Mouse (Mus musculus): ENCODE data around the gene Rps27. TPM values are rescaled to one million over a fixed set of nuclear protein-coding genes. Genes with fewer than 3 reads are reported as not detected.

The Rps27 gene
- polyA plus RNA-seq, 1 experiment from 2014 or later: 1,168 TPM

DNA sequence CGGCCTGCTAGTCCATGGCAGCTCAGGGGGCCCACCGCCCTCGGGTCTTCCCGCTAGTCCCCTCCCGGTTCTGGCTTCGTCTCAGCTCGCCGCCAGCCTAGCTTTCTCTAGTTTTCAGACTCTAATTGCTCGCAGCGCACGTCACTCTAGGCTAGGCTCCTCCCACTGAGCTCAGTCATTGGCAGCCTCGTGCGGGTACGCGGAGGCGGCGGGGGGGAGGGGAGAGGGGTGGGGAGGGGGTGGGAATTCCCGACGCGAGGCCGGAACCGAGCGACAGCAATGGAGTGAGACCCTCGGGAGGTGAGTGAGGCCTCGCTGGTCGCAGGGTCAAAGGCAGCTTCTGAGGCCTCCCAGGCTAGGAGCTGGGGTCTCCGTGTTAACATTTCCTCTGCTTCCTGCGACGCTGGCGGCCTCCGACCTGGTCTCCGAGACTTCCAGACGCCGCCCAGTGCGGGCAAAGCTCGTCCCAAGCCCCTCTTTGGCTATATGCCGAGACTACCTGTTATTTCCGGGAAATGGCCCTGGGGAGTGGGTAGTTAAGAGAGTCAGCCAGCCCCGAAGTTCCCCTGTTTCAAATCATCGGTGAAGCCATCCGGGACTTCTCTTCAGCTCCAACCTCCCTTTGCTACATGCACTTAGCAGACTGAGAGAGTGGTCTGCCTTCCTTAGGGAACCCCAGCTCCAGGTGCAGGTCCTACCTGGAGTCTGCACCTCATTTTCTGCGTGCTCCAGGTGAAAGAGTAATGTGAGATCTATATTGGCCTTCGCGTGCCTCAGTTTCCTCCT is 34.7 kb upstream of the Rps27 start, which contains the start of gene Slc39a1:
Gene Slc39a1 (plus strand): TSS at position 213 of the 786 bp plus-strand sequence.
- peak; percentile 94 for DNase-seq (ENCODE audit: low spot score)
- H3K36me3 ChIP-seq: peaks cover 25% of the 10 kb centered on the region
- peak within 1 kb of the TSS; percentile 93 for H3K27ac ChIP-seq
- under 1% methylated on average over 38 of the region's 44 CpGs for whole genome bisulfite sequencing
- H3K4me1 ChIP-seq: peaks cover 28% of the 10 kb centered on the region
- H3K4me3 ChIP-seq: peak within 1 kb of the TSS; percentile 72
- no peaks in the 10 kb centered on the region for H3K27me3 ChIP-seq (ENCODE audit: low read depth, poor library complexity, severe bottlenecking)
- H3K9me3 ChIP-seq (replicated peaks): no peaks in the 10 kb centered on the region

DNA sequence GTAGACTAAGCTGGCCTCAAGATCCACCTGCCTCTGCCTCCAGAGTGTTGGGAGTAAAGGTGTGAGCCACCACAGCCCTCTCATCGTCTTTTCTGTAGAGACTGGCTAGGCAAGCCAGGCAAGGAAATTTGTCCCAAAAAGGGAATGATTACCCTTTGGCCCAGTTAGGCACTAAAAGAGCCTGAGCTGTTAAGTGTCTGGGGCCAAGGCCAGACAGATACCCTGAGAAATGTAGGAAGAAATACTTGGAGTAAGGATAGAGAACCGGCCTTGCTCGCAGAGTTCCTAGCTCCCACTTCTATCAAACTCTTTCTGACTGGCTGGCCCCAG is 34.1 kb upstream of the Rps27 start:
- Histone ChIP-seq H3K36me3 (peaks cover 25% of the 10 kb centered on the region), H3K27me3 (ENCODE audit: low read depth, poor library complexity, severe bottlenecking) (no peaks in the 10 kb centered on the region), H3K27ac (peak overlapping the region; percentile 93), H3K9me3 (replicated peaks) (no peaks in the 10 kb centered on the region), H3K4me3 (peak overlapping the region; percentile 72), H3K4me1 (peaks cover 34% of the 10 kb centered on the region)
- DNase-seq (ENCODE audit: low spot score): no peak
- under 1% methylated on average over 3 of the region's 3 CpGs for WGBS

DNA sequence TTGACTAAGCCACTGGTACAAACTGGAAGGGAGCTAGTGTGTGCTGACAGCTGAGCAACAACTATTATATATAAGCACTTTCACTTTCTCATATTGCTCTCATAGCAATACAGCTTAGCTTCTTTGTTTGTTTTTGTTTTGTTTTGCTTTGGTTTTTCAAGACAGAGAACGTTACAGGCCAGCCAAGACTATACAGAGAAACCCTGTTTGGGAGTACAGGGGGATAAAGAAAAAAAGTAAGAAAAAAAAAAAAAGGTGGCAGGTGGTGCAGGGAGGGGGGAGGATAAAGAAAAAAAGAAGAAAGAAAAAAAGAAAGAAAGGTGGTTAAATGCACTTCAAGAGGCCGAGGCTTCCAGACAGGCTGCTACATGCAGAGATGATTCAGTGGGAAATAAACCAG is 32.0 kb upstream of the Rps27 start:
- Histone ChIP-seq H3K4me3 (no peak overlapping the region), H3K27ac (no peak overlapping the region), H3K27me3 (ENCODE audit: low read depth, poor library complexity, severe bottlenecking) (peaks cover 7% of the 10 kb centered on the region; the same call in 1 of the 2 replicates), H3K36me3 (peaks cover 11% of the 10 kb centered on the region), H3K9me3 (replicated peaks) (no peaks in the 10 kb centered on the region), H3K4me1 (peaks cover 41% of the 10 kb centered on the region)
- WGBS: 93% methylated on average over 2 of the region's 2 CpGs
- no peak for DNase-seq (ENCODE audit: low spot score)

DNA sequence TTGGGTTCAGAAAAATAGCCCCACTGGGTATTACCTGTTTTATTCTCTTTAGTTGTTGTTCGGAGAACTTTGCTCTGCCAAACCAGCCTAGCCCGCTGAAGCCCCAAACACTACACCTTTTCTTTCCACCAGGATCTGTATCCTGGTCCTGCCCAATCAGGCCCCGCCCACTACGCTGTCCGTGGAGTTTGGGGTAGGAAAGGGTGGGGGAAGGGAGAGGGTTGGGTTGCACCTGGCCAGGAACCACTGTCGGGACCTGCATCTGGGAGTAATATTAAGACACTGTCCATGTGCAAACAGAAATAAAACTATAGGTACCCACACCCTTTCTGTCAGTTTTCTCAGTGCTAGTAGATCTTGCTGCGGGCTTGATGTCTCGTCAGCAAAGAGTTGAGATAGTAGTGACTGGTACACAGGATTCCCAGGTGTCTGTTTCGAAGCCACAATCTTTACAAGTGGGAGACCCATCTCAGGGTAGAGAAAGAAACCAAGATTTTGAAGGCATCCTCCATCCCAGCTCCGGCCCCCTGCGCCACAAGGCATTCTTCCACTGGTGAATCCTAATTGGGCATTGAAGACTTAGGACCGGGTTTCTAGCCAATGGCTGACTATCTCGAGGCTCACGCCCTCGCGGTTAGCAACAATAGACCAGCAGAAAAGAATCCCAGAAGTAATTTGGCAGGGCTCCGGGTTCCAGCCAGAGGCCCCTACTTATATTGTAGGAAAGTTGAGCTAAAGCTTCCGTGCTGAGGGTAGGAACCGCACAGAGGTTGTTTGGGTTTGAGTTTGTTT is 29.7 kb upstream of the Rps27 start, which contains the start of gene Creb3l4:
Gene Creb3l4 (minus strand): TSS at position 529 of the 792 bp plus-strand sequence.
- DNase-seq (ENCODE audit: low spot score): peak; percentile 70
- WGBS: 5% methylated on average over 19 of the region's 19 CpGs
- Histone ChIP-seq H3K27ac (peak within 1 kb of the TSS; percentile 84), H3K4me1 (peaks cover 27% of the 10 kb centered on the region), H3K9me3 (replicated peaks) (no peaks in the 10 kb centered on the region), H3K4me3 (peak within 1 kb of the TSS; percentile 52), H3K36me3 (no peaks in the 10 kb centered on the region), H3K27me3 (ENCODE audit: low read depth, poor library complexity, severe bottlenecking) (peaks cover 7% of the 10 kb centered on the region; the same call in 1 of the 2 replicates)

DNA sequence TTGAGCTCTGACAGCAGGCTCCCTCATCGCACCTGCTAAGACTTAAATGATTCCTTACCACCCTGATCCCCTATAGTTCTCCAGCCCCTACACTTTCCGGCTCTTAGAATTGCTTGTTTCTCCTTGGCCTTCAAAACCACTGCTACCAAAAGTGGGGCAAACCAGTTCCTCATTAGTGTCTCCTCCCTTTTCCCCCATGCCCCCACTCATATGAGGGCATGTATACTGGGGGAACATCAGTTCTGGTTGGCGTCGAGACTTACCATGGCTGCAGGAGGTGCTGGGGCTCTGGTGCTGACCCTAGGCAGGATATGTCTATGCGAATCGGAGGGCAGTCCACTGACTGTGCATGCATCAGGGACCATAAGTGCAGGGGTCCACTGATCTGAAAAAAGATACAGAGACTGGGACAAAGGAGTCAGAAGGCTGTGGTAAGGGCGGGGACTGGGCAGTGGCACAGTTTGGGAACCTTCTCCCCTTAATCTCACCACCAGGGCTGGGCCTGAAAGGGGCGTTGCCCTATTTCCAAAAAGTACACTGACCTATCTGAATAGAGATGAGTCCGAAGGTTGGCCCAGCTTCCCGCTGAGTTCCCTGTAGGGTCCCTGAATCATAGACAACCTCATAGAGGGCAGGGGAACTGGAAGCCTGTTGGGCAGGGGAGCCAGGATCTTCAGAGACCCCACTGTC is 28.4 kb upstream of the Rps27 start:
- peaks cover 3% of the 10 kb centered on the region; the same call in 1 of the 2 replicates for H3K36me3 ChIP-seq
- H3K27ac ChIP-seq: no peak overlapping the region
- 90% methylated on average over 10 of the region's 10 CpGs for WGBS
- peaks cover 22% of the 10 kb centered on the region for H3K4me1 ChIP-seq
- peaks cover 7% of the 10 kb centered on the region; the same call in 1 of the 2 replicates for H3K27me3 ChIP-seq (ENCODE audit: low read depth, poor library complexity, severe bottlenecking)
- no peak overlapping the region for H3K4me3 ChIP-seq
- no peaks in the 10 kb centered on the region for H3K9me3 ChIP-seq (replicated peaks)
- DNase-seq (ENCODE audit: low spot score): no peak

DNA sequence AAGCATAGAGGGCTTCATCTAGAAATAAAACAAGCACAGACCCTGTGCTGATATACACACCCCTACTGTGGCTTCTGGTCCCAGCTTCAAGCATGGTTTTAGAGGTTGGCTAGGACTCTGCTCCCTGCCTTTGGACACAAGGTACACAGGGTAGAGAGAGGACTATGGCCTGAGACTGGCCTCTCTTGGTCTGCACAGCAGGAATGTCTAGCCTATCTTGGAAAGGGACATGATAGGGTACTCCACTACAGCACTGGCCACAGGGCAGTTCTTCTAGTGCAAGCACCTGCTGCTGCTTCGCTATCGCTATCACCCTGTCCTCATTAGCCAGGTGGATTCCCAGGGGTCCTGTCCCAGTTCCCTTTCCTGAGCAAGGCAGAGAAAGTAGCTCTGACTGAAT is 27.8 kb upstream of the Rps27 start:
- H3K36me3 ChIP-seq: peaks cover 9% of the 10 kb centered on the region

DNA sequence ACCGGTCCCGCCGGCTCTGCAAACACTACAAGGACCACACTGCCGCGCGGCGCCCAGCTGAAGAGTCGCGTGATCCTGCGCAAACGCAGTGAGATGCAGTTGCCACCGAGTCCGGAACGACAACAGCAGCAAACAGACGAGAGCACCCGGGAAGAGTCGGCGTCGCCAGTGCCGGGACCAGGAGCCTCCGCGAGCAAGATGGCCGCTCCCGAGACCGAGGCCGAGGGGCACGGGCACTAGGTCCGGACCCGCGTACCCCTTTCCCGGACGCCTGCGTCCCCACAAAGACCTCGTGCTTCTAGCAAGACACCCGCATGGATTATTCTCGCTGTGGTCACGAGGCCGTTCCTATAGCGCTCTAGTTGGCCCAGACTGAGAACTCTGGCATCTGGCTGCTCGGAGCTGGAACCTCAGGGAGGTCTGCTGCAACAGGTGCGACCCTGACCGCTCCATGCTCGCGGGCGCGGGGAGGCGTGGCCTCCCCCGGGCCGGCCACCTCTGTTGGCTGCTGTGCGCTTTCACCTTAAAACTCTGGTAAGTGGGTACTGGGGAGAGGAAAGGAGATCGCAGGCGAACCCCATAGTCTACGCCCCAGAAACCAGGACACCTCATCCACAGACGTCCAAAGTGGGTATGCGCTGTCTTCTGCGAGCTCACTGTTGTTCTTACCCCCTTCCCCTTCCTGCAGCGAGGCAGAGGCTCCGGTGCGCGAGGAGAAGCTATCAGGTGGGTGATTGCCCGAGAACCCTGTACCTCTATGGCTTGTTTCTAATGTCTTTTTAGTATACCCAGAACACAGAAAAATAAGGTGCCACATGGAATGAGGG is 18.3 kb upstream of the Rps27 start, which contains the start of gene Jtb:
Gene Jtb (plus strand): TSS at position 91 of the 827 bp plus-strand sequence.
- H3K27me3 ChIP-seq (ENCODE audit: low read depth, poor library complexity, severe bottlenecking): no peaks in the 10 kb centered on the region
- H3K9me3 ChIP-seq (replicated peaks): no peaks in the 10 kb centered on the region
- peaks cover 34% of the 10 kb centered on the region for H3K36me3 ChIP-seq
- peak; percentile 92 for DNase-seq (ENCODE audit: low spot score)
- under 1% methylated on average over 61 of the region's 61 CpGs for WGBS
- peak within 1 kb of the TSS; percentile 91 for H3K27ac ChIP-seq
- peaks cover 14% of the 10 kb centered on the region for H3K4me1 ChIP-seq
- peak within 1 kb of the TSS; percentile 78 for H3K4me3 ChIP-seq

More for the DNA sequence above, 27.8 kb upstream of the Rps27 start:
- no peak for DNase-seq (ENCODE audit: low spot score)
- WGBS: 85% methylated on average over 2 of the region's 2 CpGs
- Histone ChIP-seq H3K27me3 (ENCODE audit: low read depth, poor library complexity, severe bottlenecking) (peaks cover 7% of the 10 kb centered on the region; the same call in 1 of the 2 replicates), H3K9me3 (replicated peaks) (no peaks in the 10 kb centered on the region), H3K27ac (no peak overlapping the region), H3K4me1 (peaks cover 22% of the 10 kb centered on the region), H3K4me3 (no peak overlapping the region)

DNA sequence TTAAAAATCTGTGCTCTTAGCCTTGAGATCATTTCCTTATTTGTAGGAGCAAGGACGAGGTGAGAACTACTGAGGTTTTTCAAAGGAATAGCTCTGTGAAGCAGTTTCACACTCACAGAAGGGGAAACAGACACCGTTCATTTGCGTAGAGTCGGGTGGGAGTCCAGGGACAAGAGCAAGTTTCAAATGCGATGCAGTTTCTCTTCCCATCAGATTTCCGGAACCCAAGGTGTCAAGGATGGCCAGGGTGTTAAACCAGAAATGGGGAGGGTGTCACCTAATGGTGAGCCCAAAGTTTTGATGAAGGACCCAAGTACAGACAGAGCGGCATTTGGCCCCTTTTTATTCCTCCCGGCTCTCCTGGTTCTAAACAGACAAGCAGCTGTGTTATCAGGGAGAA is 17.6 kb upstream of the Rps27 start:
- WGBS: 15% methylated on average over 8 of the region's 8 CpGs
- no peaks in the 10 kb centered on the region for H3K27me3 ChIP-seq (ENCODE audit: low read depth, poor library complexity, severe bottlenecking)
- peak overlapping the region; percentile 91 for H3K27ac ChIP-seq
- peaks cover 14% of the 10 kb centered on the region for H3K4me1 ChIP-seq
- H3K36me3 ChIP-seq: peaks cover 32% of the 10 kb centered on the region
- H3K9me3 ChIP-seq (replicated peaks): no peaks in the 10 kb centered on the region
- peak overlapping the region; percentile 78 for H3K4me3 ChIP-seq
- DNase-seq (ENCODE audit: low spot score): no peak

DNA sequence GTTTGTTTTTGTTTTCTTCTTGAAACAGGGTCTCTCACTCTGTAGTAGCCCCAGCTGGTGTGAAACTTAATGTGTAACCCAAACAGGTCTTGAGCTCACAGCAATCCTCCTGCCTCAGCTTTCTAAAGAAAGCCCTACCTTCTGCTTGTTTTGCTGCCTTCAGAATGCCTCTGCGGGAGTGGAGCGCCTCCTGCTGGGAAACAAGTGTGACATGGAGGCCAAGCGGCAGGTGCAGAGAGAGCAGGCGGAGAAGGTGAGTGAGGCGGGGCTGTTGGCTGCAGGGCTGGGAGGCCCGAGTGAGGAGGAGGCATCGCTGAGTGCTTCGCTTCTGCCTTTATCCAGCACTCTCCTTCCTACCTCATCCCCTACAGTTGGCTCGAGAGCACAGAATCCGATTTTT is 10.9 kb upstream of the Rps27 start:
- no peaks in the 10 kb centered on the region for H3K27me3 ChIP-seq (ENCODE audit: low read depth, poor library complexity, severe bottlenecking)
- peaks cover 23% of the 10 kb centered on the region for H3K4me1 ChIP-seq
- no peak overlapping the region for H3K27ac ChIP-seq
- WGBS: 80% methylated on average over 10 of the region's 10 CpGs
- DNase-seq (ENCODE audit: low spot score): no peak
- H3K4me3 ChIP-seq: no peak overlapping the region
- no peaks in the 10 kb centered on the region for H3K9me3 ChIP-seq (replicated peaks)
- peaks cover 38% of the 10 kb centered on the region for H3K36me3 ChIP-seq

DNA sequence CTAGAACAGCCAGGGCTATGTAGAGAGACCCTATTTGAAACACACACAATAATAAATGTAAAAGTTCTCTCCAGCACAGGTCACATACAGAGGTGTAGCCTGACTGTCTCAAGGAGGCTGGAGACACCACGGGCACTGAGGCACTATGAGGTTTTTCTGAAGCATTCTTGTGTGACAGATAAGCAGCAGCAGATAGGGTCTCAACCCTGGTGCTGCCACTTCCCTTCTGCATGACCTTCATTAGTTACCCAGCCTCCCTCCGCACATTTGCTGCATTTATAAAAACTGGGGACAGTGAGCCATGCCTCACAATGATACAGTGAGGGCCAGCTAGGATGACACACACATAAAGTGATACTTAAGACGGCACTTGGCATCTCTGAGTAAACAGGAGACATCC is 9.5 kb upstream of the Rps27 start:
- peaks cover 23% of the 10 kb centered on the region for H3K4me1 ChIP-seq
- no peak overlapping the region for H3K27ac ChIP-seq
- no peak for DNase-seq (ENCODE audit: low spot score)
- H3K4me3 ChIP-seq: no peak overlapping the region
- WGBS: 89% methylated on average over 3 of the region's 3 CpGs
- no peaks in the 10 kb centered on the region for H3K27me3 ChIP-seq (ENCODE audit: low read depth, poor library complexity, severe bottlenecking)
- H3K36me3 ChIP-seq: peaks cover 38% of the 10 kb centered on the region
- no peaks in the 10 kb centered on the region for H3K9me3 ChIP-seq (replicated peaks)

DNA sequence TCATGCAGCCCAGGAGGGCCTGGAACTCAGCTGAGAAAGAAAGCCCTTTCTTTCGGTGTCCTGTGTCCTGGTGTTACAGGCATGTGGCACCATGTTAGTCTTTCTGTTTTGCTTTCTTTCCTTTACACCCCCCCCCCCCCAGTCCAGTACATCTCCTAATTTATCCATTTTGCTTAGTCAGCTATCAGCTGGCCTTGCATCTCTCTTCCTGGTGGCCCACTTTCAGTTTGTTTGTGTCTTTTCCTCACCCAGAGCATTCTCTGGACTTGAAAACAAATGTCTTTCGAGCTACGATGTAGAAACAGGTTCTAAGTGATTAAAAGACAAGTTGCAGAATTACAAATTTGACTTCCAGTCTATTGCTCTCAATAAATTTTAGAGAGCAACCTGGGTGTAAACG is 9.0 kb upstream of the Rps27 start:
- peak overlapping the region; percentile 25; the same call in 1 of the 2 replicates for H3K27ac ChIP-seq
- H3K36me3 ChIP-seq: peaks cover 38% of the 10 kb centered on the region
- no peaks in the 10 kb centered on the region for H3K9me3 ChIP-seq (replicated peaks)
- H3K27me3 ChIP-seq (ENCODE audit: low read depth, poor library complexity, severe bottlenecking): no peaks in the 10 kb centered on the region
- peaks cover 23% of the 10 kb centered on the region for H3K4me1 ChIP-seq
- no peak for DNase-seq (ENCODE audit: low spot score)
- WGBS: 93% methylated on average over 4 of the region's 4 CpGs
- no peak overlapping the region for H3K4me3 ChIP-seq

DNA sequence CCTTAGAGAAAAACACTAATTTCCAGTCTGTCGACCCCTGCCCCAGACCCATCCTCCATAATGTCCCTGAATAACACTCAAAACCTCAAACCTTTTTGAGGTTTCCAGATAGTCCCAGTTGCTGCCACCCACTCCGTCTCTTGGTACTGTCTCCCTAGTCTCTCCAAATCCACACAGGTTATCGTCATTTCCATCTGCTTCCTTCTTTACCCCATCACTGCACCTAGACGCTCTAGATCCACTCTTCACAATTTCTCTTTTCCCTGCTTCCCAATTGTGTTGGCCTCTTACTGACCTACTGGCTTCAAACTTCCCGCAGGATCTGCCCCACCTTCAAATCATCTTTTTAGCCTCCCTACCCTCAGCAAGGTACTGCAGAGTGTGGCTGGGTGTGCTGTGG is 7.7 kb upstream of the Rps27 start:
- Histone ChIP-seq H3K4me1 (peaks cover 23% of the 10 kb centered on the region), H3K27ac (peak overlapping the region; percentile 84), H3K36me3 (peaks cover 35% of the 10 kb centered on the region), H3K9me3 (replicated peaks) (no peaks in the 10 kb centered on the region), H3K4me3 (peak overlapping the region; percentile 60), H3K27me3 (ENCODE audit: low read depth, poor library complexity, severe bottlenecking) (no peaks in the 10 kb centered on the region)
- WGBS: 29% methylated on average over 5 of the region's 5 CpGs
- DNase-seq (ENCODE audit: low spot score): no peak
